Comparison of ENCODE assay signal across 11 mouse cellular contexts in genomic region chr10:58601946-58602345, GRCm38 (mm10).
A peak's percentile ranks its signal among the peaks of the same experiment; 100 is the strongest.
DNase-seq lines count a peak whose midpoint lies in the region; ATAC-seq and TF ChIP-seq lines count a peak whose summit lies in the region.
"Had no signal": no experiment of that assay in that cellular context is flagged by ENCODE, and none has a peak within 500 bp of the region (broad histone marks: within the 10 kb centered on the region; RNA-seq: fewer than 3 reads in every experiment).

No protein-coding gene starts in this region.

- peak overlapping the region; percentile 17; the same call in 1 of the 2 replicates for H3K27ac ChIP-seq in stomach, embryonic 15.5 days
- H3K27ac ChIP-seq in stomach, postnatal 0 days (replicated peaks) = no peak overlapping the region; the same call in 1 of the 2 replicates
- H3K27ac ChIP-seq in limb, embryonic 12.5 days = 0 out of 2 replicates have a peak overlapping the region, but pooled peaks have one; percentile 45
- H3K27ac ChIP-seq: embryonic facial prominence, embryonic 12.5 days; lung, embryonic 15.5 days had no signal

- no peaks in the 10 kb centered on the region for H3K9me3 ChIP-seq in stomach, embryonic 15.5 days
- H3K9me3 ChIP-seq in stomach, postnatal 0 days (ENCODE audit: control insufficient read depth, low read length) = no peaks in the 10 kb centered on the region
- no peaks in the 10 kb centered on the region for H3K9me3 ChIP-seq in limb, embryonic 12.5 days
- H3K9me3 ChIP-seq: embryonic facial prominence, embryonic 12.5 days; lung, embryonic 15.5 days had no signal

- peak; percentile 79 for DNase-seq in heart, adult 11 months
- DNase-seq in heart, adult 18-20 months = no peak
- DNase-seq in stomach, postnatal 0 days (ENCODE audit: low spot score) = no peak
- DNase-seq in Muller cell, postnatal 12 days (ENCODE audit: inconsistent ontology term) = no peak
- DNase-seq in adrenal gland, postnatal 10 days = no peak
- DNase-seq in kidney, postnatal 4 days = no peak
- DNase-seq: adrenal gland, adult 8-10 months had no signal

- no peak overlapping the region for H3K4me3 ChIP-seq in stomach, embryonic 15.5 days (replicated peaks)
- no peak overlapping the region for H3K4me3 ChIP-seq in stomach, postnatal 0 days (ENCODE audit: low read depth, low read length)
- no peak overlapping the region for H3K4me3 ChIP-seq in limb, embryonic 12.5 days (replicated peaks)
- H3K4me3 ChIP-seq: embryonic facial prominence, embryonic 12.5 days; lung, embryonic 15.5 days had no signal

- WGBS in stomach, embryonic 15.5 days = 71% methylated on average over 7 of the region's 7 CpGs
- 74% methylated on average over 7 of the region's 7 CpGs for WGBS in stomach, postnatal 0 days
- WGBS in limb, embryonic 12.5 days = 63% methylated on average over 7 of the region's 7 CpGs

- no peak overlapping the region for H3K4me2 ChIP-seq in stomach, embryonic 15.5 days
- H3K4me2 ChIP-seq in stomach, postnatal 0 days (replicated peaks; ENCODE audit: low read depth) = no peak overlapping the region
- H3K4me2 ChIP-seq in limb, embryonic 12.5 days = peak overlapping the region; percentile 10; the same call in 1 of the 2 replicates
- H3K4me2 ChIP-seq: embryonic facial prominence, embryonic 12.5 days; lung, embryonic 15.5 days had no signal

- H3K4me1 ChIP-seq in stomach, embryonic 15.5 days = no peaks in the 10 kb centered on the region
- no peaks in the 10 kb centered on the region for H3K4me1 ChIP-seq in stomach, postnatal 0 days (replicated peaks; ENCODE audit: control insufficient read depth, insufficient read depth)
- peaks cover 13% of the 10 kb centered on the region; the same call in 1 of the 2 replicates for H3K4me1 ChIP-seq in limb, embryonic 12.5 days (replicated peaks)
- H3K4me1 ChIP-seq: embryonic facial prominence, embryonic 12.5 days; lung, embryonic 15.5 days had no signal

- no peak for TF ChIP-seq EP300 in stomach, postnatal 0 days (optimal IDR thresholded peaks at IDR 0.05)

- no peaks in the 10 kb centered on the region for H3K27me3 ChIP-seq in stomach, embryonic 15.5 days (replicated peaks)
- no peaks in the 10 kb centered on the region for H3K27me3 ChIP-seq in stomach, postnatal 0 days (ENCODE audit: control insufficient read depth, insufficient read depth, low read length)
- H3K27me3 ChIP-seq in limb, embryonic 12.5 days = no peaks in the 10 kb centered on the region
- H3K27me3 ChIP-seq: embryonic facial prominence, embryonic 12.5 days; lung, embryonic 15.5 days had no signal

- H3K36me3 ChIP-seq in stomach, embryonic 15.5 days = no peaks in the 10 kb centered on the region
- no peaks in the 10 kb centered on the region for H3K36me3 ChIP-seq in stomach, postnatal 0 days (ENCODE audit: control insufficient read depth, insufficient read depth, low read length)
- no peaks in the 10 kb centered on the region for H3K36me3 ChIP-seq in limb, embryonic 12.5 days
- H3K36me3 ChIP-seq: embryonic facial prominence, embryonic 12.5 days; lung, embryonic 15.5 days had no signal

- no peak; the same call in 1 of the 2 replicates for ATAC-seq in stomach, embryonic 15.5 days (ENCODE audit: insufficient read depth, low FRiP score, low read depth)
- ATAC-seq in stomach, postnatal 0 days (ENCODE audit: low FRiP score, low TSS enrichment) = no peak
- 0 out of 2 replicates have a peak, but pooled peaks have one; percentile 2 for ATAC-seq in limb, embryonic 12.5 days (ENCODE audit: insufficient number of reproducible peaks, insufficient read depth, low FRiP score, low TSS enrichment, low read depth)

- H3K9ac ChIP-seq in stomach, embryonic 15.5 days = no peak overlapping the region
- no peak overlapping the region for H3K9ac ChIP-seq in stomach, postnatal 0 days (ENCODE audit: low read length)
- H3K9ac ChIP-seq in limb, embryonic 12.5 days (replicated peaks) = no peak overlapping the region
- H3K9ac ChIP-seq: embryonic facial prominence, embryonic 12.5 days; lung, embryonic 15.5 days had no signal

- TF ChIP-seq CTCF in stomach, postnatal 0 days (IDR thresholded peaks at IDR 0.05; ENCODE audit: low read depth) = no peak
